Mouse (Mus musculus) kidney, postnatal 0 days (tissue): Measurements from ENCODE around the gene Krt80. TPM values are rescaled to one million over a fixed set of nuclear protein-coding genes. Genes with fewer than 3 reads are reported as not detected.

ENCODE experiments used
- ATAC-seq: fragments of 200-750 bp; cut with Nextera tagmentation; replicated peaks from 2 replicates; pipeline ENCODE4 v1.8.0; 2017; ENCODE audit warnings: low read depth, moderate number of reproducible peaks, moderate TSS enrichment, moderate library complexity; ENCODE audit not compliant: low FRiP score
- DNase-seq: peaks from one replicate; pipeline ENCODE4 v3.0.0-alpha.2; 2016; ENCODE audit warnings: low spot score
- H3K27ac ChIP-seq: fragments of 300-500 bp; sonication (generic); 2 replicates; pipeline ENCODE4 v1.5.1; 2014; ENCODE audit warnings: mild to moderate bottlenecking
- H3K27me3 ChIP-seq: fragments of 300-500 bp; sonication (generic); 2 replicates; pipeline ENCODE4 v1.6.1; 2014; ENCODE audit warnings: low read length, mixed read lengths; ENCODE audit not compliant: insufficient read depth
- H3K36me3 ChIP-seq: fragments of 300-500 bp; sonication (generic); 2 replicates; pipeline ENCODE4 v1.6.1; 2014; ENCODE audit warnings: low read length, mixed read lengths; ENCODE audit not compliant: insufficient read depth
- H3K4me1 ChIP-seq: fragments of 300-500 bp; sonication (generic); replicated peaks from 2 replicates; pipeline ENCODE4 v1.6.1; 2014; ENCODE audit warnings: antibody characterized with exemption, low read length, mixed read lengths; ENCODE audit not compliant: insufficient read depth
- H3K4me2 ChIP-seq: fragments of 300-500 bp; sonication (generic); 2 replicates; pipeline ENCODE4 v1.6.1; 2014; ENCODE audit warnings: mild to moderate bottlenecking, low read length, moderate library complexity, mixed read lengths
- H3K4me3 ChIP-seq: fragments of 300-500 bp; sonication (generic); replicated peaks from 2 replicates; pipeline ENCODE4 v1.5.1; 2014; ENCODE audit warnings: low read depth, low read length
- H3K9ac ChIP-seq: fragments of 300-500 bp; sonication (generic); 2 replicates; pipeline ENCODE4 v1.6.1; 2014; ENCODE audit warnings: low read depth, low read length
- H3K9me3 ChIP-seq: fragments of 300-500 bp; sonication (generic); replicated peaks from 2 replicates; pipeline ENCODE4 v1.6.1; 2016; ENCODE audit warnings: low read length, inconsistent platforms, mixed read lengths
- CTCF ChIP-seq: IDR thresholded peaks from 2 replicates; pipeline ENCODE4 v1.5.1; 2016; ENCODE audit warnings: antibody characterized with exemption, low read depth, mild to moderate bottlenecking, moderate library complexity
- WGBS: fragments of 180-500 bp; shearing (Covaris S2); extraction: QIAGEN DNeasy Blood & Tissue Kit; methylation state at CpG from one replicate; pipeline ENCODE4 v1.1.7; 2014; 5-methylcytosine and 5-hydroxymethylcytosine counted together
- polyA plus RNA-seq: library from polyadenylated mRNA; unstranded; fragments of >200 nt; fragmentation: Nextera tagmentation; extraction: Ambion mirVana; gene quantifications from 2 replicates; pipeline ENCODE4 v1.2.1, GENCODE M21; 2015

Gene Krt80
- polyA plus RNA-seq, 1 experiment from 2014 or later = 1.9 TPM

- H3K9ac ChIP-seq = no peak overlapping the region
- no peaks in the 10 kb centered on the region for H3K36me3 ChIP-seq
- H3K4me1 ChIP-seq = no peaks in the 10 kb centered on the region
- TF ChIP-seq CTCF = no peak
- H3K27ac ChIP-seq = no peak overlapping the region
- no peak overlapping the region for H3K4me2 ChIP-seq
- DNase-seq (no peak), ATAC-seq (no peak; the same call in 1 of the 2 replicates)
- no peaks in the 10 kb centered on the region for H3K27me3 ChIP-seq
- H3K4me3 ChIP-seq = no peak overlapping the region
- H3K9me3 ChIP-seq = no peaks in the 10 kb centered on the region
- WGBS = 42% methylated on average over 5 of the region's 5 CpGs
Measured at GRCm38 (mm10) chr15:101309493-101309892, 60.5 kb downstream of the Krt80 start.

- no peak overlapping the region for H3K4me2 ChIP-seq
- no peaks in the 10 kb centered on the region for H3K36me3 ChIP-seq
- no peak for TF ChIP-seq CTCF
- WGBS = 46% methylated on average over 13 of the region's 13 CpGs
- no peaks in the 10 kb centered on the region for H3K27me3 ChIP-seq
- H3K9ac ChIP-seq = no peak overlapping the region
- no peak overlapping the region for H3K4me3 ChIP-seq
- no peaks in the 10 kb centered on the region for H3K9me3 ChIP-seq
- H3K27ac ChIP-seq = 0 out of 2 replicates have a peak overlapping the region, but pooled peaks have one; percentile 36
- DNase-seq (no peak), ATAC-seq (no peak)
- no peaks in the 10 kb centered on the region for H3K4me1 ChIP-seq
Measured at GRCm38 (mm10) chr15:101308440-101309348, 61.3 kb downstream of the Krt80 start.

GRCm38 (mm10) chr15:101306459-101306858 is 63.5 kb downstream of the Krt80 start:
- DNase-seq (no peak), ATAC-seq (no peak)
- Histone ChIP-seq H3K27me3 (no peaks in the 10 kb centered on the region), H3K27ac (no peak overlapping the region), H3K9ac (no peak overlapping the region), H3K4me2 (no peak overlapping the region), H3K4me3 (no peak overlapping the region), H3K4me1 (no peaks in the 10 kb centered on the region), H3K9me3 (no peaks in the 10 kb centered on the region), H3K36me3 (no peaks in the 10 kb centered on the region)
- 89% methylated on average over 4 of the region's 4 CpGs for WGBS
- no peak for TF ChIP-seq CTCF

GRCm38 (mm10) chr15:101303830-101304229 is 66.1 kb downstream of the Krt80 start:
- TF ChIP-seq CTCF = no peak
- H3K9ac ChIP-seq = no peak overlapping the region
- H3K4me2 ChIP-seq = no peak overlapping the region
- H3K4me3 ChIP-seq = no peak overlapping the region
- WGBS = 67% methylated on average over 4 of the region's 4 CpGs
- no peak overlapping the region for H3K27ac ChIP-seq
- DNase-seq (no peak), ATAC-seq (no peak)
- H3K36me3 ChIP-seq = no peaks in the 10 kb centered on the region
- H3K9me3 ChIP-seq = no peaks in the 10 kb centered on the region
- no peaks in the 10 kb centered on the region for H3K27me3 ChIP-seq
- H3K4me1 ChIP-seq = no peaks in the 10 kb centered on the region

GRCm38 (mm10) chr15:101302201-101302600 is 67.8 kb downstream of the Krt80 start:
- ATAC-seq (no peak), DNase-seq (no peak)
- 86% methylated on average over 3 of the region's 3 CpGs for whole genome bisulfite sequencing
- no peak overlapping the region for H3K4me3 ChIP-seq
- no peaks in the 10 kb centered on the region for H3K36me3 ChIP-seq
- no peaks in the 10 kb centered on the region for H3K9me3 ChIP-seq
- no peaks in the 10 kb centered on the region for H3K27me3 ChIP-seq
- no peak overlapping the region for H3K9ac ChIP-seq
- H3K4me1 ChIP-seq = peaks cover 7% of the 10 kb centered on the region; the same call in 1 of the 2 replicates
- TF ChIP-seq CTCF = no peak
- H3K27ac ChIP-seq = no peak overlapping the region
- H3K4me2 ChIP-seq = no peak overlapping the region

- Histone ChIP-seq H3K4me1 (peaks cover 7% of the 10 kb centered on the region; the same call in 1 of the 2 replicates), H3K27me3 (no peaks in the 10 kb centered on the region), H3K27ac (no peak overlapping the region), H3K36me3 (no peaks in the 10 kb centered on the region), H3K4me3 (no peak overlapping the region), H3K9ac (no peak overlapping the region), H3K4me2 (no peak overlapping the region), H3K9me3 (no peaks in the 10 kb centered on the region)
- WGBS = 81% methylated on average over 6 of the region's 6 CpGs
- DNase-seq (no peak), ATAC-seq (no peak)
- TF ChIP-seq CTCF = no peak
Measured at GRCm38 (mm10) chr15:101300128-101300527, 69.8 kb downstream of the Krt80 start.
